Mouse (Mus musculus) heart, embryonic 16.5 days (tissue): ENCODE data around the gene Orm3. TPM values are rescaled to one million over a fixed set of nuclear protein-coding genes. Genes with fewer than 3 reads are reported as not detected.

Source experiments
- ATAC-seq: fragments of 200-750 bp; cut with Nextera tagmentation; replicated peaks from 2 replicates; pipeline ENCODE4 v1.8.0; 2017; ENCODE audit warnings: moderate number of reproducible peaks; ENCODE audit not compliant: insufficient read depth, low FRiP score; ENCODE audit errors: extremely low read depth
- H3K27ac ChIP-seq: fragments of 300-500 bp; sonication (generic); 2 replicates; pipeline ENCODE4 v1.5.1; 2014; ENCODE audit warnings: mild to moderate bottlenecking, low read length, control low read depth, moderate library complexity
- H3K27me3 ChIP-seq: fragments of 300-500 bp; sonication (generic); 2 replicates; pipeline ENCODE4 v1.6.1; 2014; ENCODE audit warnings: low read length, mixed read lengths; ENCODE audit not compliant: control insufficient read depth, insufficient read depth
- H3K36me3 ChIP-seq: fragments of 300-500 bp; sonication (generic); 2 replicates; pipeline ENCODE4 v1.6.1; 2014; ENCODE audit not compliant: control insufficient read depth, insufficient read depth
- H3K4me1 ChIP-seq: fragments of 300-500 bp; sonication (generic); 2 replicates; pipeline ENCODE4 v1.6.1; 2014; ENCODE audit warnings: low read length, mixed read lengths; ENCODE audit not compliant: control insufficient read depth, insufficient read depth
- H3K4me2 ChIP-seq: fragments of 300-500 bp; sonication (generic); 2 replicates; pipeline ENCODE4 v1.6.1; 2014; ENCODE audit warnings: low read depth, mild to moderate bottlenecking, control low read depth, low read length
- H3K4me3 ChIP-seq: fragments of 300-500 bp; sonication (generic); 2 replicates; pipeline ENCODE4 v1.5.1; 2014; ENCODE audit warnings: mild to moderate bottlenecking, control low read depth, low read length
- H3K9ac ChIP-seq: fragments of 300-500 bp; sonication (generic); 2 replicates; pipeline ENCODE4 v1.6.1; 2014; ENCODE audit warnings: low read length, control low read depth
- H3K9me3 ChIP-seq: fragments of 300-500 bp; sonication (generic); replicated peaks from 2 replicates; pipeline ENCODE4 v1.6.1; 2016; ENCODE audit warnings: low read length; ENCODE audit not compliant: control insufficient read depth
- WGBS: fragments of 180-500 bp; shearing (Covaris S2); extraction: QIAGEN DNeasy Blood & Tissue Kit; methylation state at CpG from one replicate; pipeline ENCODE4 v1.1.7; 2014; 5-methylcytosine and 5-hydroxymethylcytosine counted together
- polyA plus RNA-seq: library from polyadenylated mRNA; unstranded; fragments of >200 nt; fragmentation: Nextera tagmentation; extraction: Ambion mirVana; gene quantifications from 2 replicates; pipeline ENCODE4 v1.2.1, GENCODE M21; 2015

The Orm3 gene
- polyA plus RNA-seq, 1 experiment from 2014 or later, result not detected

GRCm38 (mm10) chr4:63402558-63402957, 46.6 kb downstream of the Orm3 start:
- no peak for ATAC-seq
- Histone ChIP-seq H3K36me3 (no peaks in the 10 kb centered on the region), H3K4me2 (peak overlapping the region; percentile 61), H3K27me3 (0 out of 2 replicates have a peak, but pooled peaks cover 2% of the 10 kb centered on the region), H3K27ac (peak overlapping the region; percentile 88), H3K9ac (peak overlapping the region; percentile 64), H3K4me3 (peak overlapping the region; percentile 48), H3K9me3 (no peaks in the 10 kb centered on the region), H3K4me1 (peaks cover 41% of the 10 kb centered on the region)
- WGBS, result 39% methylated on average over 6 of the region's 6 CpGs

- Histone ChIP-seq H3K27me3 (peaks cover 2% of the 10 kb centered on the region; the same call in 1 of the 2 replicates), H3K36me3 (no peaks in the 10 kb centered on the region), H3K9ac (peak within 1 kb of the TSS; percentile 64), H3K4me2 (peak within 1 kb of the TSS; percentile 61), H3K4me3 (peak within 1 kb of the TSS; percentile 48), H3K27ac (peak within 1 kb of the TSS; percentile 88), H3K9me3 (no peaks in the 10 kb centered on the region), H3K4me1 (peaks cover 45% of the 10 kb centered on the region)
- WGBS, result 13% methylated on average over 17 of the region's 17 CpGs
- ATAC-seq, result peak; percentile 85
Measured at GRCm38 (mm10) chr4:63403040-63403959, 47.3 kb downstream of the Orm3 start, which contains the start of gene Akna. TSS of gene Akna (minus strand) at chr4:63403354.

- H3K4me3 ChIP-seq, result no peak overlapping the region
- H3K4me1 ChIP-seq, result peaks cover 47% of the 10 kb centered on the region
- peaks cover 2% of the 10 kb centered on the region; the same call in 1 of the 2 replicates for H3K27me3 ChIP-seq
- 45% methylated on average over 7 of the region's 7 CpGs for WGBS
- ATAC-seq, result no peak
- peak overlapping the region; percentile 88 for H3K27ac ChIP-seq
- peak overlapping the region; percentile 61 for H3K4me2 ChIP-seq
- peak overlapping the region; percentile 0; the same call in 1 of the 2 replicates for H3K9ac ChIP-seq
- no peaks in the 10 kb centered on the region for H3K36me3 ChIP-seq
- no peaks in the 10 kb centered on the region for H3K9me3 ChIP-seq
Measured at GRCm38 (mm10) chr4:63404205-63404604, 48.2 kb downstream of the Orm3 start.

- no peak for ATAC-seq
- Histone ChIP-seq H3K27ac (peak overlapping the region; percentile 2; the same call in 1 of the 2 replicates), H3K9ac (no peak overlapping the region), H3K4me1 (peaks cover 49% of the 10 kb centered on the region), H3K9me3 (no peaks in the 10 kb centered on the region), H3K36me3 (no peaks in the 10 kb centered on the region), H3K4me2 (no peak overlapping the region), H3K4me3 (no peak overlapping the region), H3K27me3 (peaks cover 2% of the 10 kb centered on the region; the same call in 1 of the 2 replicates)
- WGBS, result 10% methylated on average over 7 of the region's 7 CpGs
Measured at GRCm38 (mm10) chr4:63405051-63405450, 49.1 kb downstream of the Orm3 start.

GRCm38 (mm10) chr4:63405683-63406082, 49.7 kb downstream of the Orm3 start:
- WGBS, result 62% methylated on average over 4 of the region's 4 CpGs
- H3K9me3 ChIP-seq, result no peaks in the 10 kb centered on the region
- H3K4me3 ChIP-seq, result no peak overlapping the region
- H3K4me1 ChIP-seq, result peaks cover 50% of the 10 kb centered on the region
- H3K27ac ChIP-seq, result no peak overlapping the region
- peaks cover 2% of the 10 kb centered on the region; the same call in 1 of the 2 replicates for H3K27me3 ChIP-seq
- no peak overlapping the region for H3K9ac ChIP-seq
- ATAC-seq, result no peak
- no peak overlapping the region for H3K4me2 ChIP-seq
- no peaks in the 10 kb centered on the region for H3K36me3 ChIP-seq

- 46% methylated on average over 7 of the region's 7 CpGs for WGBS
- Histone ChIP-seq H3K27ac (peak overlapping the region; percentile 32; the same call in 1 of the 2 replicates), H3K4me2 (peak overlapping the region; percentile 40), H3K27me3 (peaks cover 2% of the 10 kb centered on the region; the same call in 1 of the 2 replicates), H3K36me3 (no peaks in the 10 kb centered on the region), H3K4me1 (peaks cover 39% of the 10 kb centered on the region), H3K4me3 (no peak overlapping the region), H3K9ac (0 out of 2 replicates have a peak overlapping the region, but pooled peaks have one; percentile 4), H3K9me3 (no peaks in the 10 kb centered on the region)
- no peak for ATAC-seq
Measured at GRCm38 (mm10) chr4:63408247-63408646, 52.3 kb downstream of the Orm3 start.

GRCm38 (mm10) chr4:63408649-63409048, 52.7 kb downstream of the Orm3 start:
- 6% methylated on average over 8 of the region's 8 CpGs for WGBS
- Histone ChIP-seq H3K27me3 (peaks cover 2% of the 10 kb centered on the region; the same call in 1 of the 2 replicates), H3K4me1 (peaks cover 35% of the 10 kb centered on the region), H3K4me2 (peak overlapping the region; percentile 40), H3K36me3 (no peaks in the 10 kb centered on the region), H3K4me3 (no peak overlapping the region), H3K9ac (0 out of 2 replicates have a peak overlapping the region, but pooled peaks have one; percentile 4), H3K27ac (peak overlapping the region; percentile 32; the same call in 1 of the 2 replicates), H3K9me3 (no peaks in the 10 kb centered on the region)
- ATAC-seq, result peak; percentile 20; the same call in 1 of the 2 replicates
